Mouse (Mus musculus) stomach, embryonic 16.5 days (tissue): Measurements from ENCODE around the gene Ankfy1. TPM values are rescaled to one million over a fixed set of nuclear protein-coding genes. Genes with fewer than 3 reads are reported as not detected.
A peak's percentile ranks its signal among the peaks of the same experiment; 100 is the strongest.

Experiments
- ATAC-seq: fragments of 200-750 bp; cut with Nextera tagmentation; 2 replicates; pipeline ENCODE4 v1.8.0; 2017; ENCODE audit warnings: moderate number of reproducible peaks, moderate TSS enrichment; ENCODE audit not compliant: insufficient read depth, low FRiP score
- H3K27ac ChIP-seq: fragments of 300-500 bp; sonication (generic); 2 replicates; pipeline ENCODE4 v1.5.1; 2014; ENCODE audit warnings: low read length
- H3K27me3 ChIP-seq: fragments of 300-500 bp; sonication (generic); 2 replicates; pipeline ENCODE4 v1.6.1; 2014; ENCODE audit warnings: low read length, control low read depth, mixed read lengths; ENCODE audit not compliant: control insufficient read depth, insufficient read depth
- H3K36me3 ChIP-seq: fragments of 300-500 bp; sonication (generic); 2 replicates; pipeline ENCODE4 v1.6.1; 2014; ENCODE audit warnings: low read length; ENCODE audit not compliant: control insufficient read depth, insufficient read depth
- H3K4me1 ChIP-seq: fragments of 300-500 bp; sonication (generic); 2 replicates; pipeline ENCODE4 v1.6.1; 2014; ENCODE audit warnings: low read length, control low read depth, mixed read lengths; ENCODE audit not compliant: control insufficient read depth, insufficient read depth
- H3K4me2 ChIP-seq: fragments of 300-500 bp; sonication (generic); 2 replicates; pipeline ENCODE4 v1.6.1; 2014; ENCODE audit warnings: low read depth, low read length, mixed read lengths
- H3K4me3 ChIP-seq: fragments of 300-500 bp; sonication (generic); replicated peaks from 2 replicates; pipeline ENCODE4 v1.5.1; 2014; ENCODE audit warnings: mild to moderate bottlenecking, low read length
- H3K9ac ChIP-seq: fragments of 300-500 bp; sonication (generic); 2 replicates; pipeline ENCODE4 v1.6.1; 2014; ENCODE audit warnings: low read length
- H3K9me3 ChIP-seq: fragments of 300-500 bp; sonication (generic); replicated peaks from 2 replicates; pipeline ENCODE4 v1.6.1; 2016; ENCODE audit warnings: low read length, control low read depth; ENCODE audit not compliant: control insufficient read depth
- WGBS: fragments of 180-500 bp; shearing (Covaris S2); extraction: QIAGEN DNeasy Blood & Tissue Kit; methylation state at CpG from one replicate; pipeline ENCODE4 v1.1.7; 2014; 5-methylcytosine and 5-hydroxymethylcytosine counted together
- polyA plus RNA-seq: library from polyadenylated mRNA; unstranded; fragments of >200 nt; fragmentation: Nextera tagmentation; extraction: Ambion mirVana; gene quantifications from 2 replicates; pipeline ENCODE4 v1.2.1, GENCODE M21; 2015

Ankfy1 gene
- polyA plus RNA-seq, 1 experiment from 2014 or later, result 27.2 TPM

- 79% methylated on average over 3 of the region's 3 CpGs for WGBS
- H3K9me3 ChIP-seq, result no peaks in the 10 kb centered on the region
- no peak overlapping the region for H3K9ac ChIP-seq
- no peaks in the 10 kb centered on the region for H3K4me1 ChIP-seq
- no peak for ATAC-seq
- H3K4me2 ChIP-seq, result no peak overlapping the region
- H3K4me3 ChIP-seq, result no peak overlapping the region
- no peaks in the 10 kb centered on the region for H3K36me3 ChIP-seq
- no peak overlapping the region for H3K27ac ChIP-seq
- no peaks in the 10 kb centered on the region for H3K27me3 ChIP-seq
These were observed 92.7 kb downstream of the Ankfy1 start for GRCm38 (mm10) chr11:72782503-72782902.

DNA sequence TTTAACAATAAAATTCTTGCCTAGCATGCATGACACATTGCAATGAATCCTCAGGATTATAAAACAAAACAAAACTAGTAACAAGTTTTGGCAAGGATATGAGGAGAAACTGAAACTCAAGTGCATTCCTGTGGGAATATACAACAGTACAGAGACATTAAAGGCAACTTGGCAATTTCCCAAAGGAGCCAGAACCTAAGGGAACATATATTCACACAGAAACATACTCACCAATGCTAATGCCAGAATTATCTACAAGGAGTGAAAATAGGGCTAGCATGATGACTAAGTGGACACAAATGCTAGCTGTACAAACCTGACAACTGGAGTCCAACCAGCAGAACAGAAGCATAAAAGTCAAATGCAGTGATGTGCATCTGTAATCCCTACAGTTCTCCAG, 102.2 kb downstream of the Ankfy1 start:
- Histone ChIP-seq H3K9ac (no peak overlapping the region), H3K4me2 (no peak overlapping the region), H3K9me3 (no peaks in the 10 kb centered on the region), H3K27me3 (no peaks in the 10 kb centered on the region), H3K4me1 (no peaks in the 10 kb centered on the region), H3K27ac (no peak overlapping the region), H3K4me3 (no peak overlapping the region), H3K36me3 (no peaks in the 10 kb centered on the region)
- no peak for ATAC-seq

GRCm38 (mm10) chr11:72795149-72795454, 105.3 kb downstream of the Ankfy1 start:
- WGBS, result 14% methylated on average over 14 of the region's 14 CpGs
- peak overlapping the region; percentile 70 for H3K27ac ChIP-seq
- peak; percentile 19; the same call in 1 of the 2 replicates for ATAC-seq
- H3K9ac ChIP-seq, result peak overlapping the region; percentile 91
- H3K27me3 ChIP-seq, result no peaks in the 10 kb centered on the region
- no peaks in the 10 kb centered on the region for H3K9me3 ChIP-seq
- H3K36me3 ChIP-seq, result no peaks in the 10 kb centered on the region
- H3K4me1 ChIP-seq, result no peaks in the 10 kb centered on the region
- peak overlapping the region; percentile 96 for H3K4me3 ChIP-seq
- H3K4me2 ChIP-seq, result peak overlapping the region; percentile 79

DNA sequence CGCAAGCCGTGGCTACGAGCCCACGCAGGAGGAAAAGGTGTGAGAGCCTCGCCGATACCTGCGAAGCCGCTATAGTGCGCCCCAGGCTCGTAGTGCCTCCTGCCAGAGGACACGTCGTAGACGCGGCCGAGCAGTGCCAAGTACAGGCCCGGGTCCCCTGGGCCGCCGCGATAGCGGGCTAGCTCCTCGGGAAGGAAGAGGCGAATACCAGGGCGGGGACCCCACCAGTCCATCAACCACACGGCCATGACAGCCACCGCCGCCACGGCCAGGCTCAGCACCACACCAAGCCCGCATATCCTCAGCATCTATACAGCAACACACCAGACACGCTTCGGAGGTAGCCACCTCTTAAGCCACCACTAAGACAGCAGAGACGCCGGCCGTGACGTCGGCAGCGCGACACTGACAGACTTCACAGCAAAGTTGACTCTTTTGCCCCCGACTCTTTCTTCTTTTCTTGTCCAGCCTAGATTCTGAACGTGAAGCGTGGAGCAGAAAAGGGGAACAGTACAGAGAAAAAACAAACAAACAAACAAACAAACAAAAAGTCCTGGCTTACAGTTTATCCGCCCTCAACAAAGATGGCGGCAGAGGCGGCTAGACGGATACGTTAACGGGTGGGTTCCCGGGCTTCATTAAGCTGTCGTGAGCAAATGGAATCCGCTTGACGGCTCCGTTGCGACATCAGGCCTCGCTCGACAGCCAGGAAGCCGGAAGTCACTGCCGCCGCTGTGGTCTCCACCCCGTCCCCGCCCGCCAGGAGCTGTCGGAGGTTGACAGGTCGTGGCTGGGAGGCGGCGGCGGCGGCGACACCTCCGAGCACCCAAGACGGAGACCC, 105.9 kb downstream of the Ankfy1 start, which contains the start of the genes Cyb5d2 and Zzef1:
Cyb5d2 (minus strand) TSS at position 688 of the 841 bp plus-strand sequence.
Zzef1 (plus strand) TSS at position 772 of the 841 bp plus-strand sequence.
- Histone ChIP-seq H3K4me1 (no peaks in the 10 kb centered on the region), H3K27ac (peak within 1 kb of the TSS; percentile 70), H3K27me3 (no peaks in the 10 kb centered on the region), H3K4me2 (peak within 1 kb of the TSS; percentile 90), H3K9me3 (no peaks in the 10 kb centered on the region), H3K36me3 (no peaks in the 10 kb centered on the region), H3K4me3 (peak within 1 kb of the TSS; percentile 96), H3K9ac (peak within 1 kb of the TSS; percentile 91)
- under 1% methylated on average over 69 of the region's 69 CpGs for WGBS
- ATAC-seq, result peak; percentile 94

DNA sequence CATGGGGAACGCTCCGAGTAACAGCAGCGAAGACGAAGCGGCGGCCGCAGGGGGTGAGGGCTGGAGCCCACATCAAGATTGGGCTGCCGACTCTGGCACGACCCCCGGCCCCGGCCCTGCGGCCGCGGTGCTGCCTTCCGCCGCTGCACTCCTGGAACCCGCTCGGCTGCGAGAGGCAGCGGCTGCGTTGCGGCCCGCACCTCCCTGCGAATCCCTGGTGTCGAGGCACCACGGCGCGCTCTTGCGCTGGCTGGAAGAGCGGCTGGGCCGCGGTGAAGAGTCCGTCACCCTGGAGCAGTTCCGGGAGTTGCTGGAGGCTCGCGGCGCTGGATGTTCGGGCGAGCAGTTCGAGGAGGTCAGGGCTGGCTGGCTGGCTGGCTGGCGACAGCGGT, 106.5 kb downstream of the Ankfy1 start:
- 0% methylated on average over 42 of the region's 42 CpGs for WGBS
- Histone ChIP-seq H3K4me2 (peak overlapping the region; percentile 90), H3K4me1 (no peaks in the 10 kb centered on the region), H3K4me3 (peak overlapping the region; percentile 96), H3K9me3 (no peaks in the 10 kb centered on the region), H3K27me3 (no peaks in the 10 kb centered on the region), H3K36me3 (no peaks in the 10 kb centered on the region), H3K9ac (peak overlapping the region; percentile 91), H3K27ac (peak overlapping the region; percentile 14)
- ATAC-seq, result peak; percentile 61; the same call in 1 of the 2 replicates

DNA sequence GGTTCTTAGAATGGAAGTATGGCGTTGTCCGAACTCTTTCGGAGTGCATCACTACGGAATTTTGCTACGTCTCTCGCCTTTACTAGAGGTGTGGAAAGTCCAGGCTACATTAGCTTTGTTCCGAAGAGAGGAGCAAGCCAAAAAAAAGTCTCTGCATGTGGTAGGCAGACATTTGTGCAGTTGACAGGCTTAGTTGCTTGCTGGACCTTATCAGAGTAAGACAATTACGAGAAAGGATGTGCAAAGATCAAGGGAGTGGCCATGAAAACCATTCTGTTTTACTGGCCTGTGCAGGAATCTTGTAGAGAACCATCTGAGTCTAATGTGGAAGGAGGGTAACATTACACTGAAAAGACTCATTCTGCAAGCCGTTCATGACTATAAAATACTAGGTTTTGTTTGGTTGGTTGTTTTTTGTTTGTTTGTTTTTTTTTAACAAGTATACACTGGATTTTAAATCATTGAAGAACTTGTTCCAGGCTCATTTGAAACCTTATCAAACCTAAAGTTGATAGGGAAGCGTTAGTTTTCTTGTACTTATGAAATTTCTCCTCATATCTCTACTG, 107.0 kb downstream of the Ankfy1 start:
- Histone ChIP-seq H3K4me1 (no peaks in the 10 kb centered on the region), H3K4me2 (peak overlapping the region; percentile 90), H3K27ac (no peak overlapping the region), H3K4me3 (peak overlapping the region; percentile 96), H3K36me3 (no peaks in the 10 kb centered on the region), H3K27me3 (no peaks in the 10 kb centered on the region), H3K9me3 (no peaks in the 10 kb centered on the region), H3K9ac (peak overlapping the region; percentile 91)
- ATAC-seq, result no peak
- 13% methylated on average over 10 of the region's 10 CpGs for WGBS

DNA sequence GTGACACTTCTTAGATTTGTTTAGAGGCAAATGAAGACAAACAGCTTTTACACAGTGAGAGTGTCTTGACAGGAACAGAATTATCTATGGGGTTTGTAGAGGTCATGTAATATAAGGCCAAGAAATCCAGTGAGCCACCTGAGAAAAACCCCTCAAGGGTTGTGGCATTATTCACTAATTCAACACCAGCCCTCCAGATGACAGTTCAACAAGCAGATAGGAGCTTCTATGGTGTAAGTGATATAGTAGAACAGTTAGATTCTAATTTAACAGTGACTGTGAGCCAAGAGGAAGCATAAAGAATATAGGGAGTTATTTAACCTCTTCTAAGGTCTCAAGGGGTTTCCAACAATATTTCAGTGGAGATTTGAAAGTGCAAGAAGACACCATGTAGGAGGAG, 108.3 kb downstream of the Ankfy1 start:
- no peak overlapping the region for H3K4me3 ChIP-seq
- H3K27ac ChIP-seq, result no peak overlapping the region
- no peak overlapping the region for H3K9ac ChIP-seq
- no peak overlapping the region for H3K4me2 ChIP-seq
- no peaks in the 10 kb centered on the region for H3K27me3 ChIP-seq
- H3K36me3 ChIP-seq, result no peaks in the 10 kb centered on the region
- ATAC-seq, result no peak
- no peaks in the 10 kb centered on the region for H3K9me3 ChIP-seq
- no peaks in the 10 kb centered on the region for H3K4me1 ChIP-seq

- no peaks in the 10 kb centered on the region for H3K4me1 ChIP-seq
- no peaks in the 10 kb centered on the region for H3K36me3 ChIP-seq
- no peak overlapping the region for H3K9ac ChIP-seq
- no peaks in the 10 kb centered on the region for H3K9me3 ChIP-seq
- no peak overlapping the region for H3K27ac ChIP-seq
- no peaks in the 10 kb centered on the region for H3K27me3 ChIP-seq
- no peak for ATAC-seq
- H3K4me3 ChIP-seq, result no peak overlapping the region
- no peak overlapping the region for H3K4me2 ChIP-seq
These were observed 111.4 kb downstream of the Ankfy1 start for GRCm38 (mm10) chr11:72801182-72801581.

GRCm38 (mm10) chr11:72803038-72803437, 113.2 kb downstream of the Ankfy1 start:
- no peak overlapping the region for H3K9ac ChIP-seq

More at GRCm38 (mm10) chr11:72803038-72803437, 113.2 kb downstream of the Ankfy1 start:
- no peaks in the 10 kb centered on the region; the same call in 1 of the 2 replicates for H3K4me1 ChIP-seq
- no peak overlapping the region for H3K4me2 ChIP-seq
- 79% methylated on average over 3 of the region's 3 CpGs for WGBS
- H3K9me3 ChIP-seq, result no peaks in the 10 kb centered on the region
- H3K27ac ChIP-seq, result no peak overlapping the region
- no peak for ATAC-seq
- H3K27me3 ChIP-seq, result no peaks in the 10 kb centered on the region
- no peaks in the 10 kb centered on the region for H3K36me3 ChIP-seq
- no peak overlapping the region for H3K4me3 ChIP-seq
